Mouse (Mus musculus): ENCODE measurements around the gene Gm45234. TPM values are rescaled to one million over a fixed set of nuclear protein-coding genes. Genes with fewer than 3 reads are reported as not detected.

Gm45234 gene
- polyA plus RNA-seq, 1 experiment from 2014 or later: not detected

- peaks cover 17% of the 10 kb centered on the region for H3K4me1 ChIP-seq
- H3K36me3 ChIP-seq (replicated peaks): no peaks in the 10 kb centered on the region
- H3K27ac ChIP-seq (replicated peaks): no peak overlapping the region
- no peak for DNase-seq (ENCODE audit: low spot score)
- no peaks in the 10 kb centered on the region for H3K27me3 ChIP-seq (replicated peaks; ENCODE audit: low read depth, poor library complexity, severe bottlenecking)
- WGBS: 86% methylated on average over 8 of the region's 8 CpGs
- no peaks in the 10 kb centered on the region for H3K9me3 ChIP-seq
- H3K4me3 ChIP-seq: no peak overlapping the region
Observed at GRCm38 (mm10) chr6:124729850-124730705, 25.7 kb downstream of the Gm45234 start.

DNA sequence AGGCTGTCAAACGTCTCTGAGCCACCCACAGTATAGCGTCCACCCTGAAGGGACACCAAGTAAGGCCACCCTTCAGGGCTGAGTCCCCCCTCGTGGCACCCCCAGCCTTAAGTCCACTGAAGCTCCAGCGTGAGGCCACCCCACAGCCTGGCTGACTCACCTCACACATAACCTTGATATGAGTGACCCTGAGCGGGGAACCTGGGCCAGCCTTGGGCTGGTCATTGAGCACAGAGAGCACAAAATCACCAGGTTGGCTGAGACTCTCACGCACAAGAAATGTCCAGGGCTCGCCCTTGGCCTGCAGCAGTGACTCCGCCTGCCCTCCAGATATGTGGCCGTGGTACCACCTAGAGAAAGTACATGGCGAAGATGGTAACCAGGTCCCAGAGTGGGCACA lies 27.2 kb downstream of the Gm45234 start:
- 88% methylated on average over 10 of the region's 10 CpGs for WGBS
- DNase-seq (ENCODE audit: low spot score): no peak
- no peak overlapping the region for H3K27ac ChIP-seq (replicated peaks)
- H3K9me3 ChIP-seq: no peaks in the 10 kb centered on the region
- H3K4me3 ChIP-seq: no peak overlapping the region
- peaks cover 17% of the 10 kb centered on the region for H3K4me1 ChIP-seq
- no peaks in the 10 kb centered on the region for H3K36me3 ChIP-seq (replicated peaks)
- no peaks in the 10 kb centered on the region for H3K27me3 ChIP-seq (replicated peaks; ENCODE audit: low read depth, poor library complexity, severe bottlenecking)

GRCm38 (mm10) chr6:124724472-124724871 lies 31.3 kb downstream of the Gm45234 start:
- DNase-seq (ENCODE audit: low spot score): no peak
- Histone ChIP-seq H3K4me1 (peaks cover 20% of the 10 kb centered on the region), H3K4me3 (no peak overlapping the region), H3K36me3 (replicated peaks) (no peaks in the 10 kb centered on the region), H3K27me3 (replicated peaks; ENCODE audit: low read depth, poor library complexity, severe bottlenecking) (no peaks in the 10 kb centered on the region), H3K9me3 (no peaks in the 10 kb centered on the region), H3K27ac (replicated peaks) (no peak overlapping the region)
- 89% methylated on average over 10 of the region's 10 CpGs for WGBS

GRCm38 (mm10) chr6:124723541-124723940 lies 32.3 kb downstream of the Gm45234 start:
- Histone ChIP-seq H3K4me1 (peaks cover 30% of the 10 kb centered on the region), H3K27ac (replicated peaks) (no peak overlapping the region), H3K36me3 (replicated peaks) (no peaks in the 10 kb centered on the region), H3K4me3 (no peak overlapping the region), H3K27me3 (replicated peaks; ENCODE audit: low read depth, poor library complexity, severe bottlenecking) (no peaks in the 10 kb centered on the region), H3K9me3 (no peaks in the 10 kb centered on the region)
- no peak for DNase-seq (ENCODE audit: low spot score)
- 81% methylated on average over 8 of the region's 8 CpGs for WGBS

DNA sequence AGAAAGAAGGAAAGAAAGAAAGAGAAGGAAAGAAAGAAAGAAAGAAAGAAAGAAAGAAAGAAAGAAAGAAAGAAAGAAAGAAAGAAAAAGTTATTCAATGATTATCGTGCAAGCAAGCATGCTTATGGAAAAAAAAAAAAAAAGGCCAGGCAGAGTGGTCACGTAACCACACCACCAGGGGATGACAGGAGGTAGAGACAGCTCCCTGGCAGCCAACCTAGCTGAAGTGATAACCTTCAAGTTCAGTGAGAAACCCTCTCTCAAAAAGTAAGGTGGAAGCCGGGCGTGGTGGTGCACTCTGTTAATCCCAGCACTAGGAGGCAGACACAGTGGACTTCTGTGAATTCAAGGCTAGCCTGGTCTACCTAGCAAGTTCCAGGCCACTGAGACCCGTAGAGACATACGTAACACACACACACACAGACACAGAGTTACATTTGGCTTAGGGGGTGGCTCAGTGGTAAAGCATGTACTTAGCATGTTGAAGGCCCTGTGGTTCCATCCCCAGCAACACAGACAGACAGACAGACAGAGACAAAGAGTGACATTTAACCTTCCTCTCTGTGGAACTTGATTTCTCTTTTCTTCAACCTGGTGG lies 32.8 kb downstream of the Gm45234 start:
- H3K36me3 ChIP-seq (replicated peaks): peaks cover 2% of the 10 kb centered on the region
- H3K4me3 ChIP-seq: no peak overlapping the region
- H3K27me3 ChIP-seq (replicated peaks; ENCODE audit: low read depth, poor library complexity, severe bottlenecking): no peaks in the 10 kb centered on the region
- no peak overlapping the region for H3K27ac ChIP-seq (replicated peaks)
- peaks cover 33% of the 10 kb centered on the region for H3K4me1 ChIP-seq
- H3K9me3 ChIP-seq: no peaks in the 10 kb centered on the region
- no peak for DNase-seq (ENCODE audit: low spot score)
- 85% methylated on average over 6 of the region's 6 CpGs for WGBS

- Histone ChIP-seq H3K27me3 (replicated peaks; ENCODE audit: low read depth, poor library complexity, severe bottlenecking) (no peaks in the 10 kb centered on the region), H3K27ac (replicated peaks) (peak overlapping the region; percentile 57; the same call in 1 of the 2 replicates), H3K9me3 (no peaks in the 10 kb centered on the region), H3K36me3 (replicated peaks) (peaks cover 23% of the 10 kb centered on the region), H3K4me3 (no peak overlapping the region), H3K4me1 (peaks cover 30% of the 10 kb centered on the region)
- 73% methylated on average over 11 of the region's 11 CpGs for WGBS
- DNase-seq (ENCODE audit: low spot score): no peak
Observed at GRCm38 (mm10) chr6:124720904-124721303, 34.9 kb downstream of the Gm45234 start.

DNA sequence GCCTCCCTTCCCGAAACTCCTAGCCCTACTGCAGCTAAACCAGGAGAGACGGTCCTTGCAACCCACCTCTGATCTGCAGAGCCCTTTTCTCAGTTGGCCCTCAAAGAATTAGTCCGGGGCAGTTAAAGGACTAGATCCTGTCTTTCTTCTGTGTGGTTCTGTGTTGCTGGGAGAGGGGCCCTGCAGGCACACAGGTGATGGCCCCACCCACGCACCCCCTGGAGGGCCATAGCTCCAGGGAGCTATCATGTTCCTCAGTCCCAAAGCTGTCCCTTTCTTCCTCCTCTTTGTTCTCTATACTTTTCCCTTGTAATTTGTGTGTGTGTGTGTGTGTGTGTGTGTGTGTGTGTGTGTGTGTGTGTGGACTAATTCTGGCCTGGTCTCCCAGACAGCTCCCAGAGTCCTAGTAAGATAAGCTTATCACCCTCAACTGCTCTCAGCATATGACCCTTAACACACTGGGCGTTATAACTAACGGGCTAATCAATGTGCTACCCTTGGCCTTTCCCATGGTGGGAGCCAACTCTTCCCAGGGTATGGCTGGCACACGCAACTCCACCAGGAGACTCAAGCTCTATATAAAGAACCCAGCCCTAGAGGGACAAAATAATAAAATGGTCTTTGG lies 36.4 kb downstream of the Gm45234 start:
- 66% methylated on average over 7 of the region's 7 CpGs for WGBS
- Histone ChIP-seq H3K4me3 (peak overlapping the region; percentile 51), H3K9me3 (no peaks in the 10 kb centered on the region), H3K27ac (replicated peaks) (peak overlapping the region; percentile 82), H3K27me3 (replicated peaks; ENCODE audit: low read depth, poor library complexity, severe bottlenecking) (no peaks in the 10 kb centered on the region), H3K4me1 (peaks cover 30% of the 10 kb centered on the region), H3K36me3 (replicated peaks) (peaks cover 37% of the 10 kb centered on the region)
- DNase-seq (ENCODE audit: low spot score): no peak

- peak; percentile 71 for DNase-seq (ENCODE audit: low spot score)
- Histone ChIP-seq H3K27me3 (replicated peaks; ENCODE audit: low read depth, poor library complexity, severe bottlenecking) (no peaks in the 10 kb centered on the region), H3K4me3 (peak overlapping the region; percentile 51), H3K36me3 (replicated peaks) (peaks cover 45% of the 10 kb centered on the region), H3K27ac (replicated peaks) (peak overlapping the region; percentile 82), H3K9me3 (no peaks in the 10 kb centered on the region), H3K4me1 (peaks cover 36% of the 10 kb centered on the region)
- 45% methylated on average over 16 of the region's 16 CpGs for WGBS
Observed at GRCm38 (mm10) chr6:124718703-124719102, 37.1 kb downstream of the Gm45234 start.

DNA sequence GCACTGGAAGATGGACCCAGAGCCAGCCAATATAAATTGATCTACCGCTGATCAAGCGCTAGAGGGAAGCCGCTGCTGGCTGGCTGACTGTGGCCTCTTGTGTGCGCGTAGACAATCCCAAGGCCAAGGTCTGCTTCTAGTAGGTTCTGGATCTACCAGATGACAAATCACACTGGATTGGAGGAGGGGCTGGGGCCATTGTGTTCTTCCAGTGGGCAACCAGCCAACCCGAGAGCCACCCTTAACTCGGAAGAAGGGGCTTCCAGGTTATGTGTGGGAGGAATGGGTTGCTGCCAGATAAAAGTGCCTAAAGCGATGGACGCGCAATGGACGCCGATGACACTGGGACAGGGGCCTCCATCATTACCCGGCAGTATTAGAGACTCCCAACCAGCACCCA lies 37.9 kb downstream of the Gm45234 start:
- WGBS: 72% methylated on average over 13 of the region's 13 CpGs
- Histone ChIP-seq H3K9me3 (no peaks in the 10 kb centered on the region), H3K36me3 (replicated peaks) (peaks cover 49% of the 10 kb centered on the region), H3K4me3 (peak overlapping the region; percentile 51), H3K27me3 (replicated peaks; ENCODE audit: low read depth, poor library complexity, severe bottlenecking) (no peaks in the 10 kb centered on the region), H3K27ac (replicated peaks) (peak overlapping the region; percentile 82), H3K4me1 (peaks cover 44% of the 10 kb centered on the region)
- DNase-seq (ENCODE audit: low spot score): no peak

GRCm38 (mm10) chr6:124716864-124717490 lies 38.8 kb downstream of the Gm45234 start:
- Histone ChIP-seq H3K36me3 (replicated peaks) (peaks cover 49% of the 10 kb centered on the region), H3K4me3 (peak overlapping the region; percentile 51; the same call in 1 of the 2 replicates), H3K27me3 (replicated peaks; ENCODE audit: low read depth, poor library complexity, severe bottlenecking) (no peaks in the 10 kb centered on the region), H3K27ac (replicated peaks) (no peak overlapping the region), H3K4me1 (peaks cover 47% of the 10 kb centered on the region), H3K9me3 (no peaks in the 10 kb centered on the region)
- 71% methylated on average over 20 of the region's 20 CpGs for WGBS
- peak; percentile 66 for DNase-seq (ENCODE audit: low spot score)

DNA sequence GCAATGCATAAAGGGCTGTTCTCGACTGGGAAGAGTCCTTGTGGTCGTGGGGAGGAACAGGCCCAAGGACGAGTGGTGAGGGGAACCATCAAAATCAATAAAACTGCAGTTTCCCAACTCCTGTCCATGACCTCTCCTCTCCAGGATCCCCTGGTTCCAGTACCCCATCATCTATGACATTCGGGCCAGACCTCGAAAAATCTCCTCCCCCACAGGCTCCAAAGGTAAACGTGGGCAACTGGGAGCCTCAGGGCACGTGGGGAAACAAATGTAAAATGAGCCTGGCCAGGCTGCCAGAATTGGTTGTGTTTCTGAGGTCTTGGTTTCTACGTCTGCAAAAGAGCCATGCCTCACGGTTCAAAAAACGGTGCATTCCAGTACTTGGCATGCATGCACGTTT lies 42.9 kb downstream of the Gm45234 start:
- peaks cover 37% of the 10 kb centered on the region for H3K4me1 ChIP-seq
- peaks cover 75% of the 10 kb centered on the region for H3K36me3 ChIP-seq (replicated peaks)
- peak overlapping the region; percentile 94 for H3K27ac ChIP-seq (replicated peaks)
- peak overlapping the region; percentile 94 for H3K4me3 ChIP-seq
- no peaks in the 10 kb centered on the region for H3K27me3 ChIP-seq (replicated peaks; ENCODE audit: low read depth, poor library complexity, severe bottlenecking)
- no peaks in the 10 kb centered on the region for H3K9me3 ChIP-seq
- 20% methylated on average over 11 of the region's 11 CpGs for WGBS
- no peak for DNase-seq (ENCODE audit: low spot score)
